Mouse (Mus musculus): ENCODE results near the gene Dcps.

Dcps gene

GRCm38 (mm10) chr9:35108916-35109315, 66.9 kb downstream of the Dcps start:
- no peak for DNase-seq (ENCODE audit: low read depth, low spot score)

DNA sequence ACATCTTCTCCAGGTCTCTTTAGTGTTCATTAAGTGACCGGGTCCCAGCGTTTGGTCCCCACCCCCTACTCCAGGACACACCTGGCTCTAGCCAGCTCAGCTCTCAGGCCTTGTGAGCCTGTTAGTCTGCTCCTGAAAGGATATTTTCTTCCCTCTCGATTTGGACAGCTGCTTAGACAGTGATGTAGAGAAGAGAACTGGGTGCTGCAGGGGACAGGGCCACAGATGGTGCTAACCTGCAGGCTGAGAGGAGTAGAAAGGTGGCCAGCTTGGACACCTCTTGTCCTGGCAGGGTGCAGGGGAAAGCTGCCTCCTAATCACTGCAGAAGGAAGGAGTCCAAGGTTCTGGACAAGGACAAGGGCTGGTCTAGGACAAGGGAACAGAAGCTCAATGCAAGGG, 67.8 kb downstream of the Dcps start:
- no peak for DNase-seq (ENCODE audit: low read depth, low spot score)

DNA sequence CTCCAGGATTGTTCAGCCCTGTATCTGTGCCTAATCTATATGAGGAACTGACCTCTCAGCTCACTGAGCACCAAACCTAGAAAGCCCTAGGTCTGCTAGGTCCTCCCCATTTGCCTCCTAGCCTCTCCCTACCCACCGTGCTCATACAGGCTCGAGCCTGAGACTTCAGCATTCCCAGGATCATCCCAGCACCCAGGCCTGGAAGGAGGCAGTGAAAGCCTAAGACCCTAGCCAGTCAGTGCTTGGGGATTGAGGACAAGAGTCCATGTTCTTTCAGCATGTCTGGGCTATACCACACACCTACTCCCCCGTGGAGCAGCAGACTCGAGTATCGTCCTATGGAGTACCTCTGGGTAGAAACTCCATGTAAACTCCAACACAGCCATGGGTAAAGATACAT, 68.5 kb downstream of the Dcps start:
- DNase-seq (ENCODE audit: low read depth, low spot score) = no peak

- DNase-seq (ENCODE audit: low read depth, low spot score) = peak; percentile 51
Measured at GRCm38 (mm10) chr9:35105884-35106880, 69.7 kb downstream of the Dcps start.

- DNase-seq (ENCODE audit: low read depth, low spot score) = no peak
Measured at GRCm38 (mm10) chr9:35105438-35105837, 70.4 kb downstream of the Dcps start.

DNA sequence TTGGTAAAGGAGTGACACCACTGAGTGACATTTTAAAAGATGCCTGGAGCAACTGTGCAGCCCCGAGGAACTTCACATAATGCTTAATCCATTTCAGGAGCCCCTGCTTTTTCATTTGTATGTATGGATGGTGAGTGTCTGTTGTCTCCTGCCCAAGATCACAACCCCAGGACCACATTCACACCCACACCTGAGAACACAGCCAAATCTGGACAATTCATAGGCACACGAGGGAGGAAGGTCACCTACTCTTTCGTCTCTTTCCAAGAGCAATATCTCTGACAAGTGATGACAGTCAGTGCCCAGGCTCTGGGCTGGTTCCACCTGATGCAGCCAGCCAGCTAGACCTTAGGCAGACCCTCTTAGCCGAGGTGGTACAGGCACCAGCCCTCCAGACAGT, 71.2 kb downstream of the Dcps start:
- no peak for DNase-seq (ENCODE audit: low read depth, low spot score)

DNA sequence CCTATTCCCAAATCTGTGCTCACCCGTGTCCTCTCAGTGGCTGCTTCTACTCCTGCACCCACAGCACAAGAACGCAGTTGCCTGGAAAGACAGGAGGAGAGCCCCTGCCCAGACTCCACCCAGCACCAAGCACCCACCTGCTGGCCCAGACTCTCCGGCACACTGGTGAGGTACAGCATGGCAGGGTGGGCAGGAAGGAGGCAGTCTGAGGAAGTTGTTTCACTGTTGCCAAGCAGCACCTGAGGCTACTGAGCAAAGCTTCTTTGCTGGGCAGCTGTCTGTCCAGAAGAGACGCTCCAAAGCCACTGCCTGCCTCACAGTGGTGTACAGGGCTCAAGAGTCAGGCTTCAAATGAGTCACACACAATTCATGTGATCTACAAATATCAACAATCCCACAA, 77.1 kb downstream of the Dcps start:
- no peak for DNase-seq (ENCODE audit: low read depth, low spot score)

DNA sequence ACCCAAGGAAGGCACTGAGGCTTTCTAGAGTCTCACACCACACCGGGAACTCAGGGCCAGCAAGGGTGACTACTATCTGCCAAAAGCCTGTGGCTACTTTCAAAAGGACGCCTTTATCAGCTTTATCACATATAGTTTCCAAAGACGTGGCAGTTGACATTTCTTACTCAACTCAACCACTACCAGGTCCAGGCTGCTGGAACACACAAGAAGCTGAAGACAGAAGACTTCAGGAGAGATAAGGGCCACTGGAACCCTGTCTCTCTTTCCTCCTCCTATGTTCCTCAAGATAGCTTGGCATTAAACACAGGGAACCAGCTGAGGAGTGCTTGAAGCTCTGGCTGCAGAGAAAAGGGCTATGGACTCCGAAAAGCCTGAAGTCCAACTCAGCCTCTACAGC, 78.0 kb downstream of the Dcps start:
- no peak for DNase-seq (ENCODE audit: low read depth, low spot score)

DNA sequence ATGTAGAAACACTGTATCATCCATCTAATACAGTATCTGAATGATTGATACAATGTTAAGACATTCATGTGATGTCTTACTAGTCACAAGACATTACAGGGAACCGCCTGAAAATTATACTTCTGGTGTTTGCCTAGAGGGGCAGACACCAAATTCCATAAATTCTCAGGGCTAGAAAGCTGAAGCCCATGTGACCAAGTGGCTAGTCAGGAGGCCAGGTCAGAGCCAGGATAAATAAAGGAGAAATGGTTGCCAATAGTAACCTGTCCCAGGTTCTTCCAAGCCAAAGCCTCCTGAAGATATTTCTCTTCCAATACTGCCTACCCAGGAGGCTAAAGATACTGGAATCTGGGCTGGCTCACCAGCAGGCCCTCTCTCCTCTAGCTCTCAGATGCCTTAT, 80.1 kb downstream of the Dcps start:
- no peak for DNase-seq (ENCODE audit: low read depth, low spot score)

DNA sequence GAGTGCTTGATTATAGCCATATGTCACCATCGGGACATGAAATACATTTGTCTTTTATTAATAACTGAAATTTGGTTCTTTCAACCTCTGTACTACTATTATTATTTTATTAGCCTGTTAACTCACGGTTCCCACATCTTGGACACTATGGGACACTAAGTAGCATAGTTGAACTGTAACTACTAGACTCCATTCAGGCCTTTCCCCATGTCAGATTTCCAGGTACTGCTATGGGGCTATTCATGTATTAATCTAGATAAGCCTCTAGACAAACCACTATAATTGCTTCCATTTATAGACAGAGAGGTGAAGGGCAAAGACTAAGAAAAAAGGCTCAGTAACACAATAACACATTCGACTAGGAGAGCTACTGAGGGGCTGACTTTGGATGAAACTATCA, 82.5 kb downstream of the Dcps start:
- DNase-seq (ENCODE audit: low read depth, low spot score) = no peak

DNA sequence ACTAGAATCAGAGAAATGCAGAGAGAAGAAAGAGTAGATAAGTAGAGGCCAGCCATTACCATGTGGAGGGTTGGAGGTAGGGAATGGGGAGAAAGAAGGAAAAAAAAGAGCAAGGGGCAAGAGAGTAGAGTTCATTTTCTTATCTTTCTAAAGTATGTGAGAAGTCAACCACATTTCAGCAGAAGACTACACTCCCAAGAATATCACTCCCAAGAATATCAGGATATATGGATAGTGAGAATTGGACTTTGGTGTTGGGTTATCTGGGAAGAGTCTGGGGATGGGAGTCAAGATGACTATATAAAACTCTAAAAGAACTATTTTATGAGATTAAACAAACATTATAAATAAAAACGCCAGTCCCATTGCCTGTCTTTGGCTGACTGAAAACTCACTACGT, 83.0 kb downstream of the Dcps start:
- DNase-seq (ENCODE audit: low read depth, low spot score) = no peak
